ENCODE assay signal across 8 mouse cellular contexts in the genomic region with DNA sequence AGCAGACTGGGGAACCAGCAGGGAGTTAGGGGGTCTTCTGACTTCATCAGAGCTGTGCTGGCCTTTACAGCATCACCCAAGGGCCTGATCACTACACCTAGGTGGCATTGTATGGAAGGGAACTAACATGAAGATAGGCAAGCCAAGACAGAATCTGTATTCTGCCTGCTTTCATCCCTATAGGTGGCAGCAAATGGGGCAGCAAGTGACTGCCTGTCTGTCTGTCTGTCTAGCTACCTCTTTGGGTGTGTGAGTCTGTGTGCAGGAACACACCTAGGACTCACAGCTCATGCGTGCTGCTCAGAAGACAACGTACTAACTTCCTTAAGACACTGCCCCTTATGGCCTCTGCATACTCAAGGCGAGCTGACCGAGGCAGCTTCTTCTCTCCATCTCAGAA.
DNase-seq lines count a peak whose midpoint lies in the region; ATAC-seq and TF ChIP-seq lines count a peak whose summit lies in the region.
"Had no signal": no experiment of that assay in that cellular context is flagged by ENCODE, and none has a peak within 500 bp of the region (broad histone marks: within the 10 kb centered on the region; RNA-seq: fewer than 3 reads in every experiment).

No protein-coding gene starts in this region.

- 0 out of 2 replicates have a peak overlapping the region, but pooled peaks have one; percentile 12 for H3K27ac ChIP-seq in liver, embryonic 13.5 days
- peak overlapping the region; percentile 70 for H3K27ac ChIP-seq in bone marrow, adult 2 months (ENCODE audit: control insufficient read depth, insufficient read depth, low read depth, low read length, poor library complexity)
- peak overlapping the region; percentile 48; the same call in 1 of the 2 replicates for H3K27ac ChIP-seq in limb, embryonic 15.5 days

- no peak for ATAC-seq in liver, embryonic 13.5 days (ENCODE audit: low read depth)
- ATAC-seq in limb, embryonic 15.5 days (ENCODE audit: insufficient number of reproducible peaks, low FRiP score, low TSS enrichment, low read depth), result no peak

- no peak overlapping the region for H3K4me3 ChIP-seq in liver, embryonic 13.5 days (replicated peaks)
- H3K4me3 ChIP-seq in bone marrow, adult 2 months (replicated peaks; ENCODE audit: control insufficient read depth, low read depth, low read length), result no peak overlapping the region
- H3K4me3 ChIP-seq in limb, embryonic 15.5 days, result no peak overlapping the region

- H3K36me3 ChIP-seq in liver, embryonic 13.5 days, result no peaks in the 10 kb centered on the region
- H3K36me3 ChIP-seq in limb, embryonic 15.5 days, result no peaks in the 10 kb centered on the region

- peaks cover 28% of the 10 kb centered on the region for H3K4me1 ChIP-seq in liver, embryonic 13.5 days (replicated peaks)
- H3K4me1 ChIP-seq in bone marrow, adult 2 months (ENCODE audit: control insufficient read depth, insufficient read depth, low read length), result peaks cover 7% of the 10 kb centered on the region; the same call in 1 of the 2 replicates
- H3K4me1 ChIP-seq in limb, embryonic 15.5 days, result peaks cover 51% of the 10 kb centered on the region

- no peak overlapping the region for H3K4me2 ChIP-seq in liver, embryonic 13.5 days
- no peak overlapping the region for H3K4me2 ChIP-seq in limb, embryonic 15.5 days

- H3K9me3 ChIP-seq in liver, embryonic 13.5 days (replicated peaks), result no peaks in the 10 kb centered on the region
- no peaks in the 10 kb centered on the region for H3K9me3 ChIP-seq in limb, embryonic 15.5 days

- H3K9ac ChIP-seq in liver, embryonic 13.5 days, result no peak overlapping the region
- H3K9ac ChIP-seq in limb, embryonic 15.5 days, result no peak overlapping the region

- H3K27me3 ChIP-seq in liver, embryonic 13.5 days, result no peaks in the 10 kb centered on the region
- no peaks in the 10 kb centered on the region for H3K27me3 ChIP-seq in limb, embryonic 15.5 days

- 60% methylated on average over 4 of the region's 4 CpGs for WGBS in liver, embryonic 13.5 days (ENCODE audit: insufficient replicate concordance)
- 18% methylated on average over 4 of the region's 4 CpGs for WGBS in bone marrow, adult 2 months
- 48% methylated on average over 4 of the region's 4 CpGs for WGBS in limb, embryonic 15.5 days

- TF ChIP-seq POLR2A in bone marrow, adult 2 months (IDR thresholded peaks at IDR 0.05; ENCODE audit: borderline replicate concordance, control insufficient read depth, low read depth, low read length), result no peak

- no peak for DNase-seq in liver, embryonic 13.5 days
- DNase-seq in liver (no peak), MN1 (ENCODE audit: low spot score) (no peak)
- DNase-seq in CD4-positive, CD25-positive, alpha-beta regulatory T cell, adult 2 months (ENCODE audit: low read depth, low spot score), result peak; percentile 77
- DNase-seq in ovary, postnatal 10 days (ENCODE audit: low spot score), result no peak
- DNase-seq: adrenal gland, adult 8-10 months had no signal

- no peak for TF ChIP-seq CTCF in bone marrow, adult 2 months (IDR thresholded peaks at IDR 0.05; ENCODE audit: control insufficient read depth, insufficient read depth, low read length)

Comparison
In these comparisons a context has a peak if more than half of its experiments do, and no peak if none do; other contexts are left out.
1. H3K27ac ChIP-seq: peak in every context shown above with its lines; median percentile 70 in bone marrow, adult 2 months; 48 in limb, embryonic 15.5 days; 12 in liver, embryonic 13.5 days.